ENCODE assay signal across 20 mouse cellular contexts in genomic region chr6:127146322-127146947, GRCm38 (mm10). TPM values are rescaled to one million over a fixed set of nuclear protein-coding genes. Genes with fewer than 3 reads are reported as not detected.
DNase-seq lines count a peak whose midpoint lies in the region; ATAC-seq and TF ChIP-seq lines count a peak whose summit lies in the region.
"Had no signal": no experiment of that assay in that cellular context is flagged by ENCODE, and none has a peak within 500 bp of the region (broad histone marks: within the 10 kb centered on the region; RNA-seq: fewer than 3 reads in every experiment).

No protein-coding gene starts in this region.

- H3K4me2 ChIP-seq in forebrain, embryonic 12.5 days, result no peak overlapping the region
- H3K4me2 ChIP-seq in forebrain, postnatal 0 days (ENCODE audit: low read depth), result no peak overlapping the region
- H3K4me2 ChIP-seq in heart, embryonic 13.5 days, result no peak overlapping the region
- H3K4me2 ChIP-seq: limb, embryonic 15.5 days; liver, embryonic 15.5 days; midbrain, embryonic 13.5 days had no signal

- no peak overlapping the region for H3K4me3 ChIP-seq in forebrain, embryonic 12.5 days (replicated peaks)
- H3K4me3 ChIP-seq in forebrain, postnatal 0 days (ENCODE audit: low read depth, low read length), result no peak overlapping the region
- H3K4me3 ChIP-seq in heart, embryonic 13.5 days, result no peak overlapping the region
- H3K4me3 ChIP-seq in thymus, adult 2 months (ENCODE audit: control insufficient read depth, insufficient read depth, low read length), result no peak overlapping the region
- H3K4me3 ChIP-seq: limb, embryonic 15.5 days; liver, embryonic 15.5 days; midbrain, embryonic 13.5 days had no signal

- no peak for ATAC-seq in forebrain, embryonic 12.5 days (ENCODE audit: low FRiP score)
- ATAC-seq in forebrain, postnatal 0 days, result no peak
- ATAC-seq in heart, embryonic 13.5 days (ENCODE audit: extremely low read depth, insufficient number of reproducible peaks, low FRiP score, low TSS enrichment), result no peak
- ATAC-seq: hindbrain, embryonic 16.5 days; lung, postnatal 0 days; midbrain, embryonic 13.5 days had no signal

- 93% methylated on average over 3 of the region's 3 CpGs for WGBS in forebrain, embryonic 12.5 days
- 82% methylated on average over 3 of the region's 3 CpGs for WGBS in forebrain, postnatal 0 days
- WGBS in heart, embryonic 13.5 days, result 83% methylated on average over 3 of the region's 3 CpGs
- 94% methylated on average over 3 of the region's 3 CpGs for WGBS in thymus, adult 2 months

- TF ChIP-seq CTCF in forebrain, postnatal 0 days (IDR thresholded peaks at IDR 0.05; ENCODE audit: low read depth), result no peak
- no peak for TF ChIP-seq CTCF in thymus, adult 2 months (IDR thresholded peaks at IDR 0.05; ENCODE audit: borderline replicate concordance, control insufficient read depth, extremely low read depth, insufficient read depth, low read length, poor library complexity)

- no peak for DNase-seq in forebrain, postnatal 0 days
- DNase-seq in heart, postnatal 14 days, result no peak
- DNase-seq in 3T3-L1 (ENCODE audit: low read depth, low spot score), result peak; percentile 27
- DNase-seq in adipocyte (ENCODE audit: low spot score), result peak; percentile 85
- no peak for DNase-seq in thymus, adult 2 months
- DNase-seq in natural killer cell, adult 2 months (ENCODE audit: low spot score in 2 of 2), result no peak
- DNase-seq: adrenal gland, adult 8-10 months; B cell, adult 2 months; cerebellum, adult 9-10 months; heart, adult 18-20 months; kidney, adult 2 months; kidney, postnatal 10 days; thymus, postnatal 25 days had no signal

- H3K36me3 ChIP-seq in forebrain, embryonic 12.5 days (replicated peaks), result peaks cover 47% of the 10 kb centered on the region
- no peaks in the 10 kb centered on the region for H3K36me3 ChIP-seq in forebrain, postnatal 0 days (ENCODE audit: insufficient read depth)
- peaks cover 60% of the 10 kb centered on the region for H3K36me3 ChIP-seq in heart, embryonic 13.5 days
- H3K36me3 ChIP-seq in thymus, adult 2 months (ENCODE audit: control insufficient read depth, insufficient read depth, low read length), result no peaks in the 10 kb centered on the region
- H3K36me3 ChIP-seq: liver, embryonic 15.5 days had no signal

- H3K9ac ChIP-seq in forebrain, embryonic 12.5 days, result 0 out of 2 replicates have a peak overlapping the region, but pooled peaks have one; percentile 12
- H3K9ac ChIP-seq in forebrain, postnatal 0 days, result no peak overlapping the region
- H3K9ac ChIP-seq in heart, embryonic 13.5 days, result peak overlapping the region; percentile 24
- H3K9ac ChIP-seq: limb, embryonic 15.5 days; liver, embryonic 15.5 days; midbrain, embryonic 13.5 days had no signal

- H3K9me3 ChIP-seq in forebrain, embryonic 12.5 days, result no peaks in the 10 kb centered on the region
- H3K9me3 ChIP-seq in forebrain, postnatal 0 days (ENCODE audit: low read length), result no peaks in the 10 kb centered on the region
- H3K9me3 ChIP-seq in heart, embryonic 13.5 days, result no peaks in the 10 kb centered on the region
- H3K9me3 ChIP-seq: limb, embryonic 15.5 days; liver, embryonic 15.5 days; midbrain, embryonic 13.5 days had no signal

- H3K4me1 ChIP-seq in forebrain, embryonic 12.5 days, result peaks cover 81% of the 10 kb centered on the region
- 0 out of 2 replicates have a peak, but pooled peaks cover 1% of the 10 kb centered on the region for H3K4me1 ChIP-seq in forebrain, postnatal 0 days (ENCODE audit: insufficient read depth)
- peaks cover 60% of the 10 kb centered on the region for H3K4me1 ChIP-seq in heart, embryonic 13.5 days
- H3K4me1 ChIP-seq in thymus, adult 2 months (replicated peaks; ENCODE audit: control insufficient read depth, insufficient read depth, low read length), result peaks cover 14% of the 10 kb centered on the region

- H3K27me3 ChIP-seq in forebrain, embryonic 12.5 days, result no peaks in the 10 kb centered on the region
- H3K27me3 ChIP-seq in forebrain, postnatal 0 days (ENCODE audit: insufficient read depth, low read length), result peaks cover 6% of the 10 kb centered on the region; the same call in 1 of the 2 replicates
- no peaks in the 10 kb centered on the region for H3K27me3 ChIP-seq in heart, embryonic 13.5 days (replicated peaks)
- H3K27me3 ChIP-seq in thymus, adult 2 months (ENCODE audit: control insufficient read depth, insufficient read depth, low read length), result peaks cover 7% of the 10 kb centered on the region; the same call in 1 of the 2 replicates
- H3K27me3 ChIP-seq: limb, embryonic 15.5 days had no signal

- no peak for TF ChIP-seq POLR2A in thymus, adult 2 months (IDR thresholded peaks at IDR 0.05; ENCODE audit: control insufficient read depth, extremely low read depth, insufficient read depth, low read length, poor library complexity)

- intact Hi-C loops in heart, postnatal 14 days (cut with DNase I), result loop anchor here (2.0 to 10.0 kb wide), 2 partner anchors 120 to 178 kb away; no protein-coding TSS in a partner anchor

- peak overlapping the region; percentile 46 for H3K27ac ChIP-seq in forebrain, embryonic 12.5 days
- no peak overlapping the region for H3K27ac ChIP-seq in forebrain, postnatal 0 days (ENCODE audit: low read depth, low read length)
- H3K27ac ChIP-seq in heart, embryonic 13.5 days (replicated peaks), result no peak overlapping the region
- H3K27ac ChIP-seq in thymus, adult 2 months (ENCODE audit: control insufficient read depth, insufficient read depth, low read length), result no peak overlapping the region
- H3K27ac ChIP-seq: liver, embryonic 15.5 days; midbrain, embryonic 13.5 days had no signal

RNA-seq across cellular contexts. Expression of gene Ccnd2, which starts 5.6 kb away (rescaled TPM):
- 1,349 and 1,505 TPM in 2 replicates for polyA plus RNA-seq in forebrain, embryonic 12.5 days (2016; fragmentation: Nextera tagmentation; extraction: Ambion mirVana)
- total RNA-seq in forebrain, postnatal 0 days (2014; rRNA removed), result 31.4 and 44.1 TPM in 2 replicates
- polyA plus RNA-seq in forebrain, postnatal 0 days (2015; fragmentation: Nextera tagmentation; extraction: Ambion mirVana), result 430 and 467 TPM in 2 replicates
- 583 and 638 TPM in 2 replicates for polyA plus RNA-seq in heart, embryonic 13.5 days (2015; fragmentation: Nextera tagmentation; extraction: Ambion mirVana)
- total RNA-seq in heart, postnatal 14 days (2021), result 100 to 1,000 TPM; 167 to 186 TPM
- 73.0 and 74.1 TPM in 2 replicates for polyA plus RNA-seq in thymus, adult 2 months (2012; rRNA removed)

RNA-seq across cellular contexts. Expression of gene Tigar, which starts 37.1 kb away (rescaled TPM):
- 8.8 and 9.9 TPM in 2 replicates for polyA plus RNA-seq in forebrain, embryonic 12.5 days (2016; fragmentation: Nextera tagmentation; extraction: Ambion mirVana)
- total RNA-seq in forebrain, postnatal 0 days (2014; rRNA removed), result 8.1 and 9.3 TPM in 2 replicates
- 6.1 and 6.8 TPM in 2 replicates for polyA plus RNA-seq in forebrain, postnatal 0 days (2015; fragmentation: Nextera tagmentation; extraction: Ambion mirVana)
- 7.6 and 8.1 TPM in 2 replicates for polyA plus RNA-seq in heart, embryonic 13.5 days (2015; fragmentation: Nextera tagmentation; extraction: Ambion mirVana)
- total RNA-seq in heart, postnatal 14 days (2021), result 10 to 100 TPM; 38.0 to 44.5 TPM
- polyA plus RNA-seq in thymus, adult 2 months (2012; rRNA removed), result 1.8 and 2.4 TPM in 2 replicates

Comparison
In these comparisons a context has a peak if more than half of its experiments do, and no peak if none do; other contexts are left out.
1. DNase-seq: peak in 3T3-L1 (single experiment) and adipocyte (single experiment); none in forebrain, postnatal 0 days (single experiment), heart, postnatal 14 days (0 of 2), thymus, adult 2 months (single experiment) and natural killer cell, adult 2 months (0 of 2).